Mouse (Mus musculus) ES-Bruce4 (cell line): ENCODE data around the gene Sox13. TPM values are rescaled to one million over a fixed set of nuclear protein-coding genes. Genes with fewer than 3 reads are reported as not detected.

Source experiments
- H3K27ac ChIP-seq: 2 replicates; pipeline ENCODE4 v1.5.1; 2012; ENCODE audit warnings: low read length, inconsistent platforms; ENCODE audit not compliant: insufficient read depth
- H3K27me3 ChIP-seq: 2 replicates; pipeline ENCODE4 v1.6.1; 2012; ENCODE audit warnings: mild to moderate bottlenecking, low read length, inconsistent platforms; ENCODE audit not compliant: control insufficient read depth, poor library complexity, insufficient read depth, severe bottlenecking
- H3K36me3 ChIP-seq: 2 replicates; pipeline ENCODE4 v1.6.1; 2012; ENCODE audit warnings: inconsistent platforms, mild to moderate bottlenecking, low read length, moderate library complexity; ENCODE audit not compliant: control insufficient read depth, poor library complexity, insufficient read depth, severe bottlenecking
- H3K4me1 ChIP-seq: one replicate; pipeline ENCODE4 v1.8.1; 2011; ENCODE audit warnings: low read length; ENCODE audit not compliant: control insufficient read depth, insufficient read depth
- H3K4me3 ChIP-seq: 2 replicates; pipeline ENCODE4 v1.5.1; 2011; ENCODE audit warnings: low read depth, mild to moderate bottlenecking, low read length
- H3K9ac ChIP-seq: 2 replicates; pipeline ENCODE4 v1.6.1; 2012; ENCODE audit warnings: low read depth, mild to moderate bottlenecking, inconsistent platforms; ENCODE audit not compliant: poor library complexity, severe bottlenecking
- H3K9me3 ChIP-seq: replicated peaks from 2 replicates; pipeline ENCODE4 v1.6.1; 2012; ENCODE audit warnings: mild to moderate bottlenecking, low read length, inconsistent platforms; ENCODE audit not compliant: control insufficient read depth, poor library complexity, insufficient read depth, severe bottlenecking
- CTCF ChIP-seq: IDR thresholded peaks from one replicate; pipeline ENCODE4 v1.8.1; 2011; ENCODE audit warnings: low read depth, low read length
- EP300 ChIP-seq: IDR thresholded peaks from 2 replicates; pipeline ENCODE4 v1.6.1; 2011; ENCODE audit warnings: low read depth, low read length; ENCODE audit not compliant: insufficient read depth
- POLR2A ChIP-seq: IDR thresholded peaks from one replicate; pipeline ENCODE4 v1.8.1; 2011; ENCODE audit warnings: low read length; ENCODE audit not compliant: insufficient read depth
- polyA plus RNA-seq: library from polyadenylated mRNA; stranded (reverse); fragments of >200 nt; gene quantifications from 2 replicates; pipeline ENCODE4 v1.2.4, GENCODE M21; 2011; ENCODE audit warnings: low read depth; ENCODE audit not compliant: missing spikeins, insufficient read depth, insufficient read length

The Sox13 gene
- polyA plus RNA-seq, 1 experiment = 22.8 TPM

DNA sequence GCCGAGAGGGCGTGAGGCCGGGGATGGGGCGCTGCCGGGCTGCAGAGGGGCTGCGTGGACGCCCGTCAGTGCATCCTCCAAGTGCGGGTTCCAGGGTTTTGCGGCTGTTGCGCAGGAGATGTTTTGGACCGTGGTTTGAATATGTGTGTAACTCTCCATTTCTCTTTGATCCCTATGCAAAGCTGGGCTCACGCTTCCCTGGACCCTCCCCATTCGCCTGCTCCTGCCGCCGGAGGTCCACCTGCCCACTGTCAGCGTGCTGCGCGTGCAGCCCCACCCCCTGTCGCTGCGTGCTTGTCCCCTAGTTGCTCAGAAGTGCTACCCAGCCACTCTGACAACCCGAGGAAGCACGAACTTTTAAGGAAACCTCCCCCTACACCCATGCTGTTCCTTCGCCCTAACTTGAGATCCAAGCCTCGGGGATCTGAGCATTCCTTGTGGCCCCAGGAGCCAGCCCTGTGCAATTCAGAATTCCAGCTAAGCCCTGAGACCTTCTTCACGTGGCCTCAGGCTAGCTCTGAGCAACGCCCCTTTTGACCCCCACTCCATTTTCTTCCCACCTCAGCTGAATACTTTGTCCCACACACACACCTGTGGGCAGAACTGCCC, 60.1 kb downstream of the Sox13 start:
- H3K27me3 ChIP-seq = no peaks in the 10 kb centered on the region
- H3K4me1 ChIP-seq = peaks cover 8% of the 10 kb centered on the region
- peak overlapping the region; percentile 60 for H3K4me3 ChIP-seq
- H3K9me3 ChIP-seq = no peaks in the 10 kb centered on the region
- H3K9ac ChIP-seq = peak overlapping the region; percentile 43
- TF ChIP-seq EP300 = no peak
- no peak for TF ChIP-seq CTCF
- TF ChIP-seq POLR2A = no peak
- H3K36me3 ChIP-seq = no peaks in the 10 kb centered on the region
- H3K27ac ChIP-seq = no peak overlapping the region

- no peaks in the 10 kb centered on the region for H3K9me3 ChIP-seq
- H3K4me1 ChIP-seq = peaks cover 4% of the 10 kb centered on the region
- no peak within 1 kb of the TSS for H3K27ac ChIP-seq
- TF ChIP-seq EP300 (0 out of 2 replicates have a peak, but pooled peaks have one; percentile 27), POLR2A (no peak)
- H3K4me3 ChIP-seq = peak within 1 kb of the TSS; percentile 60
- no peaks in the 10 kb centered on the region for H3K36me3 ChIP-seq
- no peaks in the 10 kb centered on the region for H3K27me3 ChIP-seq
- H3K9ac ChIP-seq = peak within 1 kb of the TSS; percentile 43
These were observed 60.7 kb downstream of the Sox13 start, which contains the start of gene Etnk2 for GRCm38 (mm10) chr1:133363276-133364021. Etnk2 (plus strand) TSS chr1:133363572.

GRCm38 (mm10) chr1:133362103-133362502, 62.1 kb downstream of the Sox13 start:
- Histone ChIP-seq H3K9ac (no peak overlapping the region), H3K4me3 (no peak overlapping the region), H3K36me3 (no peaks in the 10 kb centered on the region), H3K9me3 (no peaks in the 10 kb centered on the region), H3K27me3 (no peaks in the 10 kb centered on the region), H3K4me1 (peaks cover 4% of the 10 kb centered on the region), H3K27ac (no peak overlapping the region)
- TF ChIP-seq EP300 (no peak), POLR2A (no peak), CTCF (no peak)

DNA sequence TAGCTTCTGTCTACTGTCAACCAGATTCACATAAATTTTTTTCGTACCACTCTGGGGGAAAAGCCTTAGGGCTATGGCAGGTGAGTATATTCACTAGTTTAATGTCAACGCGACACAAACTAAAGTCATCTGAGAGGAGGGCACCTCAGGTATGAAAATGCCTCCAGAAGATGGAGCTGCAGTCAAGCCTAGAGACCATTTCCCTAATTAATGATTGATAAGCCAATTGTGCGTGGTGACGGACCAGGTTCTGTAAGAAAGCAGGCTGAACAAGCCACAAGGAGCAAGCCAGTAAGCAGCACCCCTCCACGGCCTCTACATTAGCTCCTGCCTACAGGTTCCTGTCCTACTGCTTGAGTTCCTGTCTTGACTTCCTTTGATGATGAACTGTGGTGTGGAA, 63.2 kb downstream of the Sox13 start:
- H3K27me3 ChIP-seq = no peaks in the 10 kb centered on the region
- no peaks in the 10 kb centered on the region for H3K9me3 ChIP-seq
- no peak for TF ChIP-seq EP300
- TF ChIP-seq CTCF = no peak
- TF ChIP-seq POLR2A = no peak
- H3K4me3 ChIP-seq = no peak overlapping the region
- H3K27ac ChIP-seq = no peak overlapping the region
- peaks cover 4% of the 10 kb centered on the region for H3K4me1 ChIP-seq
- H3K9ac ChIP-seq = no peak overlapping the region
- no peaks in the 10 kb centered on the region for H3K36me3 ChIP-seq

DNA sequence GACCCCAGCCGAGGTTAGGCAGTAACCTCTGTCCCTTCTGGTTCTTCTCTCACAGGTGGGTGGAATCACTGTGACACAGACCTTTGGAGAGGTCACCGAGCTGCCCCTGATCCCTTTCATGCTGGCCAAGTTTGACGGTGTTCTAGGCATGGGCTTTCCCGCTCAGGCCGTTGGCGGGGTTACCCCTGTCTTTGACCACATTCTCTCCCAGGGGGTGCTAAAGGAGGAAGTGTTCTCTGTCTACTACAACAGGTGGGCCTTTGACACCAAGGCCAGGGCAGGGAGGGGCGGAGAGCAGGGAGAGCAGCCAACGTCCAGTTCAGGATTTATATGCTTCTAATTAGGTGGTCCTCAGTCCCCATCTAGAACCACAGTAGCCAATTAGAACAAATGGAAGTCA, 67.8 kb downstream of the Sox13 start:
- H3K4me3 ChIP-seq = no peak overlapping the region
- no peaks in the 10 kb centered on the region for H3K9me3 ChIP-seq
- no peak overlapping the region for H3K9ac ChIP-seq
- H3K27me3 ChIP-seq = no peaks in the 10 kb centered on the region
- no peaks in the 10 kb centered on the region for H3K36me3 ChIP-seq
- no peak for TF ChIP-seq POLR2A
- no peak for TF ChIP-seq EP300
- TF ChIP-seq CTCF = no peak
- no peak overlapping the region for H3K27ac ChIP-seq
- no peaks in the 10 kb centered on the region for H3K4me1 ChIP-seq

DNA sequence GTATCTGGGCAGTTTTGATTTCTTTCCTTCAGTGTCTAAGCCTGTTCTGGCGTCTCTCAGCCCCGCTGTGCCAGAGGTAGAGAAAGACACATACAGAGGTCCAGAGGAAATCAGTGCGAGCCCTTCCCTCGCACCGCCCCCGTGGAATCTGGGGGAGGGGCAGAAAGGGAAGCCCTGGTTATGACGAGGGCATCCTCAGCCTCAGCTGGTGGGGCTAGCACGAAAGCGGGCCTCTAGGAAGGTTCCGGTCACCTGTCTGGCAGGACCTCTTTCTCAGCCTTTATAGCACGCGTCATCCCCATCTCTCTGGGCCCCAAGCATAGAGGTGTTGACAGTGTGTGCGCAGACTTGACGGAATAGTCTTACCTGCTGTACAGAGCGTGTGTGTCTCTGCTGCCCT, 68.3 kb downstream of the Sox13 start:
- H3K9me3 ChIP-seq = no peaks in the 10 kb centered on the region
- no peak overlapping the region for H3K4me3 ChIP-seq
- no peaks in the 10 kb centered on the region for H3K36me3 ChIP-seq
- no peaks in the 10 kb centered on the region for H3K27me3 ChIP-seq
- no peak overlapping the region for H3K27ac ChIP-seq
- no peaks in the 10 kb centered on the region for H3K4me1 ChIP-seq
- TF ChIP-seq CTCF = no peak
- TF ChIP-seq POLR2A = no peak
- TF ChIP-seq EP300 = no peak
- no peak overlapping the region for H3K9ac ChIP-seq
